Mouse (Mus musculus) adrenal gland, postnatal 10 days (tissue): ENCODE results near the gene Fkbpl. TPM values are rescaled to one million over a fixed set of nuclear protein-coding genes. Genes with fewer than 3 reads are reported as not detected.

Experiments used
- DNase-seq: peaks from one replicate; pipeline ENCODE4 v3.0.0; 2021; ENCODE audit warnings: mixed read lengths
- long read RNA-seq, 2 experiments: library from polyadenylated mRNA; stranded (forward); transcript quantifications; one replicate each; pipeline ENCODE4 v2.0.0; 2021
- total RNA-seq, 2 experiments: library from RNA; stranded (reverse); gene quantifications; 2 replicates each; pipeline ENCODE4 v1.2.3; 2021

Fkbpl gene
- total RNA-seq = 10 to 100 TPM; 11.8 to 14.4 TPM
- long read RNA-seq, experiment 1, transcript Fkbpl-201 (2 exons, 1,270 nt) = major isoform, 9 of 17 reads
- long read RNA-seq, experiment 1, partial matches to known transcripts = 0 of 17 reads
- long read RNA-seq, experiment 1, other reads (novel, unspliced or antisense) = 8 of 17 reads
- long read RNA-seq, experiment 2, transcript Fkbpl-201 (2 exons, 1,270 nt) = major isoform, 6 of 9 reads
- long read RNA-seq, experiment 2, partial matches to known transcripts = 0 of 9 reads
- long read RNA-seq, experiment 2, other reads (novel, unspliced or antisense) = 1 of 9 reads

- peak; percentile 96 for DNase-seq
Observed at GRCm38 (mm10) chr17:34644608-34645007, at the start of gene Fkbpl. Fkbpl (plus strand) TSS chr17:34644764.

GRCm38 (mm10) chr17:34596098-34596497 lies 48.5 kb upstream of the Fkbpl start:
- DNase-seq = peak; percentile 2

GRCm38 (mm10) chr17:34597566-34598095 lies 46.9 kb upstream of the Fkbpl start, which contains the start of gene Ager:
Ager (plus strand) TSS chr17:34597862.
- DNase-seq = no peak

- no peak for DNase-seq
Observed at GRCm38 (mm10) chr17:34599891-34600290, 44.7 kb upstream of the Fkbpl start.

- peak; percentile 1 for DNase-seq
Observed at GRCm38 (mm10) chr17:34601796-34602195, 42.8 kb upstream of the Fkbpl start.

- DNase-seq = peak; percentile 98
Observed at GRCm38 (mm10) chr17:34603375-34604060, 41.0 kb upstream of the Fkbpl start, which contains the start of gene Rnf5. Rnf5 (minus strand) TSS chr17:34603690.

GRCm38 (mm10) chr17:34604061-34604508 lies 40.5 kb upstream of the Fkbpl start, which contains the start of gene Agpat1:
Agpat1 (plus strand) TSS chr17:34604262.
- peak; percentile 100 for DNase-seq

- peak; percentile 83 for DNase-seq
Observed at GRCm38 (mm10) chr17:34604511-34605237, 39.9 kb upstream of the Fkbpl start.

GRCm38 (mm10) chr17:34605609-34606008 lies 39.0 kb upstream of the Fkbpl start:
- DNase-seq = peak; percentile 99

- no peak for DNase-seq
Observed at GRCm38 (mm10) chr17:34606186-34607039, 38.2 kb upstream of the Fkbpl start.

GRCm38 (mm10) chr17:34607997-34608396 lies 36.6 kb upstream of the Fkbpl start:
- DNase-seq = no peak

- DNase-seq = no peak
Observed at GRCm38 (mm10) chr17:34611050-34611449, 33.5 kb upstream of the Fkbpl start.

GRCm38 (mm10) chr17:34613054-34613645 lies 31.4 kb upstream of the Fkbpl start:
- no peak for DNase-seq

GRCm38 (mm10) chr17:34613830-34614229 lies 30.7 kb upstream of the Fkbpl start:
- DNase-seq = no peak

- no peak for DNase-seq
Observed at GRCm38 (mm10) chr17:34615871-34616270, 28.7 kb upstream of the Fkbpl start, which contains the start of gene Egfl8. Egfl8 (minus strand) TSS chr17:34615971.

GRCm38 (mm10) chr17:34618999-34619398 lies 25.6 kb upstream of the Fkbpl start:
- peak; percentile 84 for DNase-seq

GRCm38 (mm10) chr17:34621006-34621405 lies 23.6 kb upstream of the Fkbpl start:
- no peak for DNase-seq

- DNase-seq = no peak
Observed at GRCm38 (mm10) chr17:34623161-34623560, 21.4 kb upstream of the Fkbpl start.

- no peak for DNase-seq
Observed at GRCm38 (mm10) chr17:34624981-34625380, 19.6 kb upstream of the Fkbpl start.

- no peak for DNase-seq
Observed at GRCm38 (mm10) chr17:34626062-34626772, 18.3 kb upstream of the Fkbpl start.
